Mouse (Mus musculus) kidney, embryonic 16.5 days (tissue): ENCODE data around the gene Hdac4. TPM values are rescaled to one million over a fixed set of nuclear protein-coding genes. Genes with fewer than 3 reads are reported as not detected.

Experiments used
- ATAC-seq: fragments of 200-750 bp; cut with Nextera tagmentation; 2 replicates; pipeline ENCODE4 v1.8.0; 2017; ENCODE audit warnings: moderate TSS enrichment; ENCODE audit not compliant: low FRiP score, low TSS enrichment
- H3K27ac ChIP-seq: fragments of 300-500 bp; sonication (generic); 2 replicates; pipeline ENCODE4 v1.5.1; 2014; ENCODE audit warnings: low read length
- H3K27me3 ChIP-seq: fragments of 300-500 bp; sonication (generic); 2 replicates; pipeline ENCODE4 v1.6.1; 2014; ENCODE audit warnings: low read length, control low read depth, mixed read lengths; ENCODE audit not compliant: insufficient read depth
- H3K36me3 ChIP-seq: fragments of 300-500 bp; sonication (generic); 2 replicates; pipeline ENCODE4 v1.6.1; 2014; ENCODE audit warnings: low read length, control low read depth, mixed read lengths; ENCODE audit not compliant: insufficient read depth
- H3K4me1 ChIP-seq: fragments of 300-500 bp; sonication (generic); 2 replicates; pipeline ENCODE4 v1.6.1; 2014; ENCODE audit warnings: low read length, control low read depth, mixed read lengths; ENCODE audit not compliant: insufficient read depth
- H3K4me2 ChIP-seq: fragments of 300-500 bp; sonication (generic); replicated peaks from 2 replicates; pipeline ENCODE4 v1.6.1; 2014; ENCODE audit warnings: low read depth, low read length
- H3K4me3 ChIP-seq: fragments of 300-500 bp; sonication (generic); 2 replicates; pipeline ENCODE4 v1.5.1; 2014; ENCODE audit warnings: mild to moderate bottlenecking, low read length
- H3K9ac ChIP-seq: fragments of 300-500 bp; sonication (generic); replicated peaks from 2 replicates; pipeline ENCODE4 v1.6.1; 2014; ENCODE audit warnings: low read length
- H3K9me3 ChIP-seq: fragments of 300-500 bp; sonication (generic); 2 replicates; pipeline ENCODE4 v1.6.1; 2016; ENCODE audit warnings: low read length, control low read depth
- WGBS: fragments of 180-500 bp; shearing (Covaris S2); extraction: QIAGEN DNeasy Blood & Tissue Kit; methylation state at CpG from one replicate; pipeline ENCODE4 v1.1.7; 2014; 5-methylcytosine and 5-hydroxymethylcytosine counted together
- polyA plus RNA-seq: library from polyadenylated mRNA; unstranded; fragments of >200 nt; fragmentation: Nextera tagmentation; extraction: Ambion mirVana; gene quantifications from 2 replicates; pipeline ENCODE4 v1.2.1, GENCODE M21; 2015

Gene Hdac4
- polyA plus RNA-seq: 17.7 and 19.8 TPM in 2 replicates

DNA sequence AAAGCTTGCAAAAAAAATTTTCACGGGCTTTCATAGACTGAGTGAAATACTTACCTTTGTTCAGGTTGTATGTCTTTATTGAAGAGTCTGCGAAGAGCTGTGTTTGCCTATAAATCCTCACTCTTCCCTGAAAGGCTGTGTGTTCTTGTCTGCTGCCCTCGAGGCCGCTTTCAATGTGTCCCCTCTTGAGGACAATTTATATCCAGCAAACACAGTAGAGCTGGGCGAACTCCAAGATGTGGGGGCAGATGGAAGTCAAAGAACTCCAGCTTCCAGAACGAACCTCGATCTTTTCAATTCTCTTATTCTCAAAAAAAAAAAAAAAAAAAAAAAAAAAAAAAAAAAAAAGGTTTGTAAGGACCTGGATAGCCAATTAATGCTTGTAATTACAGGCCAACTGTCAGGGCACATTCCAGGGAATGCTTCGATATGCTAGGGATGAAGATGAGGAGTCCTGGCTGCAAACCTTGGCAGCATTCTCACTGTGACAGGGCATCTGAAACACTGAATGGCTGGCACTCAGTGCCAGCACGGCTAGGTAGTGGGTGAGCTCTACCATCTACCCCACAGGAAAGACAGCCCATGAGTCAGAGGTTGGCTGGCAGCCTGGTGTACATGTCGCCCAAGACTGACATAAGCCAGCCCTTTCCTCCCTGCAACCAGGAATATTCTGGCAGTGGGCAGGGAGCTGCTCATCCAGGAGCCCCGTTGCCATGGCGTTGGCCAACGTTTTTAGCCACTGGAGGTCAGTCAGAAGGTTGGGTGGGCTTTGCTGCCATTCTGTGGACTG is at the start of gene Hdac4:
TSS of gene Hdac4 (minus strand) at position 340 of the 790 bp plus-strand sequence.
- H3K36me3 ChIP-seq: no peaks in the 10 kb centered on the region
- no peaks in the 10 kb centered on the region for H3K9me3 ChIP-seq
- H3K4me1 ChIP-seq: no peaks in the 10 kb centered on the region
- H3K27ac ChIP-seq: no peak within 1 kb of the TSS
- H3K4me2 ChIP-seq: no peak within 1 kb of the TSS
- H3K9ac ChIP-seq: no peak within 1 kb of the TSS
- WGBS: 49% methylated on average over 13 of the region's 13 CpGs
- no peaks in the 10 kb centered on the region for H3K27me3 ChIP-seq
- H3K4me3 ChIP-seq: no peak within 1 kb of the TSS
- ATAC-seq: no peak

DNA sequence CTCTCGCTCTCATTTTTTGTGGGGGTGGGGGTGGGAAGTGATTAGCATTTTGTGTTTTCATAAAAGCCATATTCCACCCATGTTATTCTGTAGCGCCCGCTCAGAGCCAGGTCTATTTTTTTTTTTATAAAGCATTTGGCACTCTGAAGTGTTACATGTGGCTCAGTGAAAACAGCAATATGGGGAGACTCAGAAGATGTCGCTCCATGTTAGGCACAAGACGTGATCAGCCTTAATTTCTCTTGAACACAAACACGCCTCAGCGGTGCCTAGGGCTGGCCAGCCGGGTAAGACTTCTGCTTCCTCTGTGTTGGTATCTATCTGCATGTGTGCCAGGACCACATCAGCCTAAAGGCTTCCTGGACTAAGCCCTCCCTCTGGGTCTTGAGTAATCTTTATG is 48.0 kb upstream of the Hdac4 start:
- Histone ChIP-seq H3K4me2 (no peak overlapping the region), H3K4me1 (no peaks in the 10 kb centered on the region), H3K27me3 (no peaks in the 10 kb centered on the region), H3K9me3 (no peaks in the 10 kb centered on the region), H3K4me3 (no peak overlapping the region), H3K27ac (no peak overlapping the region), H3K9ac (no peak overlapping the region), H3K36me3 (no peaks in the 10 kb centered on the region)
- no peak for ATAC-seq
- WGBS: 87% methylated on average over 8 of the region's 8 CpGs

DNA sequence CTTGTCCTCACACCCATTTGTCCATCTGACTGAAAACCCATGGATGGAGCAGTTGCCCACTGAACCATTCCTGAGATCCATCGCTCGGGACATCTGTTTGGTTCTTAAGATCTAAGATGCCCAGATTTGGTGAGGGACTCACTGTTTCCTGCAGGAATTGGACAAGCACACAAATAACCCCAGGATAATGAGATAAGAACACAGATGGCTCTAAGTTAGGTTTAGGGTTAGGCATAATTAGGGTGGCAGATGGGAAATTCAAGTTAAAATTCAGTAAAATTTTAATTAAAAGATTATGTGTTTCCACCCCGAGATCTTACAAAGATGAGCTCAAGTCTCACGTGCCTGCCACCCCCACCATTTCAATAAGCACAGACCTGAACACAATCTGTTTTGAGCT is 44.6 kb upstream of the Hdac4 start:
- no peaks in the 10 kb centered on the region for H3K36me3 ChIP-seq
- H3K27me3 ChIP-seq: no peaks in the 10 kb centered on the region
- no peak overlapping the region for H3K9ac ChIP-seq
- WGBS: 80% methylated on average over 4 of the region's 4 CpGs
- no peak for ATAC-seq
- H3K27ac ChIP-seq: no peak overlapping the region
- H3K4me2 ChIP-seq: no peak overlapping the region
- H3K4me3 ChIP-seq: no peak overlapping the region
- H3K4me1 ChIP-seq: no peaks in the 10 kb centered on the region
- no peaks in the 10 kb centered on the region for H3K9me3 ChIP-seq

DNA sequence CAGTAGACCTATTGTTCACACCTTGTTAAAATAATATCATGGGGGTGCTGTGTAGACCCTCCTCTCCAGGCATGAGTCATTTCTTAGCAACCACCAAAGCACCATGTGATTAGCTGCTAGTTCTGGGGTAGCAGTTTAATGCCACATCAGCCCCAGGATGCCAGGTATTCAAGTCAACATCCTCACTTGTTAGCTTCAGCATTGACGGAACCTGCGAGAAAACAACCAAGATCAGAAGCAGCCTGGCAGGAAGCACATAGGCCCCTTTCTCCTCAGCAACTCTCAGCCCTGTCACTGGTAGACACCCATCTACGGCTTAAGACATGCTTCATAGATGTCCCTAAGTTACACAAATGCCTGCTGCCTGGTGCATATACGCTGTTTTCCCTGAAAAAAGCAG is 40.1 kb upstream of the Hdac4 start:
- no peak overlapping the region for H3K4me2 ChIP-seq
- 88% methylated on average over 4 of the region's 4 CpGs for WGBS
- no peaks in the 10 kb centered on the region for H3K36me3 ChIP-seq
- H3K9ac ChIP-seq: no peak overlapping the region
- H3K9me3 ChIP-seq: no peaks in the 10 kb centered on the region
- H3K4me1 ChIP-seq: no peaks in the 10 kb centered on the region
- no peak overlapping the region for H3K27ac ChIP-seq
- H3K4me3 ChIP-seq: no peak overlapping the region
- no peak for ATAC-seq
- no peaks in the 10 kb centered on the region for H3K27me3 ChIP-seq

DNA sequence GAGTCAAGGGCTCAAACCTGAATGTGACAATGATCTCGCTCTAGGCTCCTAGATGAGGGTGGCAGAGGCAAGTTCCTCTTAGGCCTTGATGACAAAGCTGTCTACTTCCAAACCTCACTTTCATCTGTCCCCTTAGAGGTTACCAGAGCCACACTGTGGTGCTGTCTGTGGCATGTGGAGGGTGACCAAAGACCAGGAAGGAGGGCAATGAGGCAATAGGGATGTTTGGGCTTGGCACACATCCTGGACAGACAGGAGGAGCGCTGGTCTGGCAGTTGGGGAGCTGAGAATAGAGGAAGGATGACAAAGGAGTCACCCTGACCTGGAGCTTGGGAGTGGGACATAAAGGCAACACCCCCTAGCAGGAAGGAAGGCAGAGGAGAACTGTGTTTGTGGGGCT is 29.8 kb upstream of the Hdac4 start:
- no peak for ATAC-seq
- Histone ChIP-seq H3K4me3 (no peak overlapping the region), H3K27me3 (no peaks in the 10 kb centered on the region), H3K9me3 (no peaks in the 10 kb centered on the region), H3K27ac (no peak overlapping the region), H3K4me2 (no peak overlapping the region), H3K9ac (no peak overlapping the region), H3K4me1 (no peaks in the 10 kb centered on the region), H3K36me3 (no peaks in the 10 kb centered on the region)
- WGBS: 86% methylated on average over 2 of the region's 2 CpGs

- Histone ChIP-seq H3K4me2 (no peak overlapping the region), H3K36me3 (no peaks in the 10 kb centered on the region), H3K9ac (no peak overlapping the region), H3K27me3 (no peaks in the 10 kb centered on the region), H3K9me3 (no peaks in the 10 kb centered on the region), H3K4me1 (no peaks in the 10 kb centered on the region), H3K27ac (no peak overlapping the region), H3K4me3 (no peak overlapping the region)
- no peak for ATAC-seq
- WGBS: 55% methylated on average over 17 of the region's 17 CpGs
Measured at GRCm38 (mm10) chr1:92223956-92224891, 28.7 kb upstream of the Hdac4 start.

DNA sequence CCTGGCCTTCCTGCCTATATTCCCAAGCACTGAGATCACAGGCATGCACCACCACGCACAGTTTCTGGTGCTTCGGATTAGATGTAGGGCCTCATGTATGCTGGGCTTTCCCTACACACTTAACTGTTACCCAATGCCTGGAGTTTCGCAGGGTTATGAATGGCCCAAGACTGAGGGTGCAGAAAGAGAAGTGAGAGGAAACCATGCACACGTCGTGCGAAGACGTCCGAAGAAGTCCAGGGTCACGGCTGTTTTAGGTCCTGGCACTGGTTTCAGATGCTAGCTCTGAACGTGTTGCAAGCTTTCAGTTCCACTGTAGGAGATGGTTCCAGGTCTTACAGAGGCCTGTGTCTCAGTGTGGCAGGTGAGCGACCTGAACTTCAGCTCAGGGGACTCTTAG is 21.2 kb upstream of the Hdac4 start:
- ATAC-seq: no peak
- Histone ChIP-seq H3K27me3 (no peaks in the 10 kb centered on the region), H3K36me3 (no peaks in the 10 kb centered on the region), H3K4me3 (no peak overlapping the region), H3K27ac (no peak overlapping the region), H3K9me3 (no peaks in the 10 kb centered on the region; the same call in 1 of the 2 replicates), H3K9ac (no peak overlapping the region), H3K4me1 (peaks cover 9% of the 10 kb centered on the region; the same call in 1 of the 2 replicates), H3K4me2 (no peak overlapping the region)
- WGBS: 78% methylated on average over 11 of the region's 11 CpGs

- no peak for ATAC-seq
- Histone ChIP-seq H3K27me3 (no peaks in the 10 kb centered on the region), H3K9ac (no peak overlapping the region), H3K4me3 (no peak overlapping the region), H3K27ac (no peak overlapping the region), H3K9me3 (no peaks in the 10 kb centered on the region; the same call in 1 of the 2 replicates), H3K4me2 (no peak overlapping the region), H3K4me1 (peaks cover 9% of the 10 kb centered on the region; the same call in 1 of the 2 replicates), H3K36me3 (no peaks in the 10 kb centered on the region)
- WGBS: 67% methylated on average over 11 of the region's 11 CpGs
Measured at GRCm38 (mm10) chr1:92215996-92216630, 20.6 kb upstream of the Hdac4 start.

DNA sequence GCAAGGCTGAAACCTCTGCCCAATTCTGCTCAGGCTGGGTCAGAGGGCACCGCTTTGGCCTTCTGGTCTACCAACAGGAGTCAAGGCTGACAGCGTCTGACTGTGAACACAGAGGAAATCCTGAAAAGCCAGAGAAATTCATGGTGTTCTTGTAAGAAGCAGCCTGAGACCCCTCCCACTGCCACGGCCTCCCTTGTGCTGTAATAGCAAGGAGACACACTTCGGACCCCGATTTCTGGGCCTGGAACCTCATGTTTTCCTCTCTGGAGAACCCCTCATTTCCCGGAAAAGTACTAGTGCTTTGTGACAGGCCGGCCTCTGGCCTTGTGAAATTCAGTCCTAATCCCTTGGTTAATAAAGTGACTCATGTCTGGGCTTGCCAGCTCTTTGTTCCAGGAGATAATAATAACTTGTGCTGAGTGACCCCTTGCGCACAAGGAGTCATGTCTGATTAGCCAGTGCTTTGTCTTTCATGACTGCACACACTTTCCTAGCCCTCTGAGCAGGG is 19.7 kb upstream of the Hdac4 start:
- Histone ChIP-seq H3K4me2 (no peak overlapping the region), H3K27me3 (no peaks in the 10 kb centered on the region), H3K4me3 (no peak overlapping the region), H3K9me3 (no peaks in the 10 kb centered on the region; the same call in 1 of the 2 replicates), H3K27ac (no peak overlapping the region), H3K36me3 (no peaks in the 10 kb centered on the region), H3K4me1 (peaks cover 9% of the 10 kb centered on the region; the same call in 1 of the 2 replicates), H3K9ac (no peak overlapping the region)
- WGBS: 87% methylated on average over 8 of the region's 8 CpGs
- ATAC-seq: no peak
